Mouse (Mus musculus): ENCODE results near the gene Selenof. TPM values are rescaled to one million over a fixed set of nuclear protein-coding genes. Genes with fewer than 3 reads are reported as not detected.
"Not testable (repeated sequence)": the region's sequence is repeated elsewhere in the genome, so short reads cannot be mapped to it uniquely, and the experiment has no call there.

The Selenof gene
- total RNA-seq, 4 experiments from 2014 or later: 210 to 244 (median 232) TPM

GRCm38 (mm10) chr3:144597790-144598467, 27.8 kb downstream of the Selenof start:
- DNase-seq (ENCODE audit: low spot score in 2 of 2): no peak

- no peak for DNase-seq (ENCODE audit: low spot score in 2 of 2)
Measured at GRCm38 (mm10) chr3:144602413-144602812, 32.3 kb downstream of the Selenof start.

GRCm38 (mm10) chr3:144602819-144603218, 32.7 kb downstream of the Selenof start:
- no peak for DNase-seq (ENCODE audit: low spot score in 2 of 2)

- DNase-seq (ENCODE audit: low spot score in 2 of 2): no peak
Measured at GRCm38 (mm10) chr3:144603558-144603957, 33.5 kb downstream of the Selenof start.

- no peak for DNase-seq (ENCODE audit: low spot score in 2 of 2)
Measured at GRCm38 (mm10) chr3:144604205-144604604, 34.1 kb downstream of the Selenof start.

GRCm38 (mm10) chr3:144605811-144606210, 35.7 kb downstream of the Selenof start:
- DNase-seq (ENCODE audit: low spot score in 2 of 2): not testable (repeated sequence)

GRCm38 (mm10) chr3:144606449-144606848, 36.3 kb downstream of the Selenof start:
- no peak for DNase-seq (ENCODE audit: low spot score in 2 of 2)

GRCm38 (mm10) chr3:144608090-144608489, 38.0 kb downstream of the Selenof start:
- no peak for DNase-seq (ENCODE audit: low spot score in 2 of 2)

GRCm38 (mm10) chr3:144610759-144611158, 40.7 kb downstream of the Selenof start:
- no peak for DNase-seq (ENCODE audit: low spot score in 2 of 2)

- DNase-seq (ENCODE audit: low spot score in 2 of 2): no peak
Measured at GRCm38 (mm10) chr3:144611626-144612271, 41.6 kb downstream of the Selenof start.

GRCm38 (mm10) chr3:144612382-144612781, 42.3 kb downstream of the Selenof start:
- DNase-seq (ENCODE audit: low spot score in 2 of 2): no peak

GRCm38 (mm10) chr3:144614277-144614676, 44.2 kb downstream of the Selenof start:
- DNase-seq (ENCODE audit: low spot score in 2 of 2): no peak

GRCm38 (mm10) chr3:144614698-144615097, 44.6 kb downstream of the Selenof start:
- DNase-seq (ENCODE audit: low spot score in 2 of 2): no peak

GRCm38 (mm10) chr3:144615459-144615858, 45.4 kb downstream of the Selenof start:
- DNase-seq (ENCODE audit: low spot score in 2 of 2): no peak

GRCm38 (mm10) chr3:144616654-144617425, 46.7 kb downstream of the Selenof start:
- DNase-seq (ENCODE audit: low spot score in 2 of 2): peak; percentile 71 to 74

- no peak for DNase-seq (ENCODE audit: low spot score in 2 of 2)
Measured at GRCm38 (mm10) chr3:144617633-144618180, 47.6 kb downstream of the Selenof start.

- DNase-seq (ENCODE audit: low spot score in 2 of 2): no peak
Measured at GRCm38 (mm10) chr3:144622930-144623612, 53.0 kb downstream of the Selenof start.

GRCm38 (mm10) chr3:144625691-144626090, 55.6 kb downstream of the Selenof start:
- DNase-seq (ENCODE audit: low spot score in 2 of 2): no peak

- no peak for DNase-seq (ENCODE audit: low spot score in 2 of 2)
Measured at GRCm38 (mm10) chr3:144628005-144628914, 58.2 kb downstream of the Selenof start.

GRCm38 (mm10) chr3:144628915-144629230, 58.8 kb downstream of the Selenof start:
- DNase-seq (ENCODE audit: low spot score in 2 of 2): no peak
